Mouse (Mus musculus): Measurements from ENCODE around the gene Kpna6. TPM values are rescaled to one million over a fixed set of nuclear protein-coding genes. Genes with fewer than 3 reads are reported as not detected.
A peak's percentile ranks its signal among the peaks of the same experiment; 100 is the strongest.

The Kpna6 gene
- total RNA-seq, 2 experiments from 2014 or later, result 64.5 to 67.4 TPM

- no peak for DNase-seq
- intact Hi-C loops (cut with DNase I), result no loop called here
Measured at GRCm38 (mm10) chr4:129620419-129621282, 51.9 kb downstream of the Kpna6 start.

- DNase-seq, result peak; percentile 95 to 98
- intact Hi-C loops (cut with DNase I), result no loop called here
Measured at GRCm38 (mm10) chr4:129618786-129619691, 53.5 kb downstream of the Kpna6 start, which contains the start of gene Iqcc. Gene Iqcc (minus strand): TSS chr4:129619099.

- intact Hi-C loops (cut with DNase I), result no loop called here
- DNase-seq, result no peak
Measured at GRCm38 (mm10) chr4:129618031-129618430, 54.5 kb downstream of the Kpna6 start.

GRCm38 (mm10) chr4:129617121-129617641 lies 55.4 kb downstream of the Kpna6 start:
- intact Hi-C loops (cut with DNase I), result no loop called here
- DNase-seq, result no peak

- intact Hi-C loops (cut with DNase I), result no loop called here
- no peak for DNase-seq
Measured at GRCm38 (mm10) chr4:129616631-129617030, 55.9 kb downstream of the Kpna6 start.

- intact Hi-C loops (cut with DNase I), result no loop called here
- no peak for DNase-seq
Measured at GRCm38 (mm10) chr4:129615801-129616290, 56.7 kb downstream of the Kpna6 start.

- intact Hi-C loops (cut with DNase I), result no loop called here
- DNase-seq, result no peak
Measured at GRCm38 (mm10) chr4:129614093-129614492, 58.5 kb downstream of the Kpna6 start, which contains the start of gene Dcdc2b. Gene Dcdc2b (minus strand): TSS chr4:129614257.

GRCm38 (mm10) chr4:129610472-129610871 lies 62.1 kb downstream of the Kpna6 start:
- intact Hi-C loops (cut with DNase I), result no loop called here
- DNase-seq, result no peak

- intact Hi-C loops (cut with DNase I), result no loop called here
Measured at GRCm38 (mm10) chr4:129610026-129610425, 62.5 kb downstream of the Kpna6 start.

GRCm38 (mm10) chr4:129609139-129609631 lies 63.4 kb downstream of the Kpna6 start:
- intact Hi-C loops (cut with DNase I), result loop anchor here (2.0 kb wide), 1 partner anchor 24 kb away; no protein-coding TSS in a partner anchor
- DNase-seq, result no peak

More at GRCm38 (mm10) chr4:129610026-129610425, 62.5 kb downstream of the Kpna6 start:
- no peak for DNase-seq

- DNase-seq, result peak in 1 of 2 experiments; percentile 76
- intact Hi-C loops (cut with DNase I), result loop anchor here (2.0 kb wide), 1 partner anchor 24 kb away; no protein-coding TSS in a partner anchor
Measured at GRCm38 (mm10) chr4:129608426-129609025, 64.0 kb downstream of the Kpna6 start.

GRCm38 (mm10) chr4:129600233-129601158 lies 72.1 kb downstream of the Kpna6 start, which contains the start of the genes Eif3i and Tmem234:
Gene Eif3i (minus strand): TSS chr4:129600648.
Gene Tmem234 (plus strand): TSS chr4:129600668.
- DNase-seq, result peak; percentile 69 to 75
- intact Hi-C loops (cut with DNase I), result loop anchor here (5.0 kb wide), 1 partner anchor 58 kb away; the partner anchor contains the start of gene Hdac1

Small RNA genes within 50 kb of the gene (microRNA-seq; reads per million reads assigned to microRNA genes)
- 0 to 0.72 reads per million in 2 experiments for gene Mir7016

Other genes starting within 250 kb of the Kpna6 start
- not detected for gene Zbtb8b, start 231.9 kb downstream of the Kpna6 start, total RNA-seq (2021)
- gene Bsdc1, start 211.2 kb downstream of the Kpna6 start, total RNA-seq (2021), result 10 to 100 TPM; 28.7 to 35.8 TPM
- not detected for gene Tssk3, start 181.7 kb downstream of the Kpna6 start, total RNA-seq (2021)
- not detected for gene Fam229a, start 181.6 kb downstream of the Kpna6 start, total RNA-seq (2021)
- 1 to 10 TPM; 1.0 to 1.9 TPM for gene Marcksl1, start 159.2 kb downstream of the Kpna6 start, total RNA-seq (2021)
- 1 to 10 TPM; 9.0 to 9.9 TPM for gene Hdac1, start 130.1 kb downstream of the Kpna6 start, total RNA-seq (2021)
- gene Lck, start 99.1 kb downstream of the Kpna6 start, total RNA-seq (2021), result 1 to 10 TPM in 1 of 2 experiments, not detected in 1; 6.2 TPM
- not detected for gene Fam167b, start 94.2 kb downstream of the Kpna6 start, total RNA-seq (2021)
- 100 to 1,000 TPM; 116 to 135 TPM for gene Eif3i, start 72.1 kb downstream of the Kpna6 start, total RNA-seq (2021)
- 10 to 100 TPM; 29.3 to 30.0 TPM for gene Tmem234, start 72.1 kb downstream of the Kpna6 start, total RNA-seq (2021)
- gene Dcdc2b, start 58.5 kb downstream of the Kpna6 start, total RNA-seq (2021), result under 1 TPM; 0.51 to 0.62 TPM
- 1 to 10 TPM; 6.5 to 9.8 TPM for gene Iqcc, start 53.7 kb downstream of the Kpna6 start, total RNA-seq (2021)
- gene Ccdc28b, start 48.8 kb downstream of the Kpna6 start, total RNA-seq (2021), result 10 to 100 TPM; 41.0 to 44.5 TPM
- 10 to 100 TPM; 15.2 to 17.2 TPM for gene Txlna, start 31.7 kb downstream of the Kpna6 start, total RNA-seq (2021)
- gene Tmem39b, start 24.1 kb upstream of the Kpna6 start, total RNA-seq (2021), result 1 to 10 TPM; 2.5 to 3.3 TPM
- 10 to 100 TPM; 20.2 to 26.5 TPM for gene Khdrbs1, start 69.5 kb upstream of the Kpna6 start, total RNA-seq (2021)
- 100 to 1,000 TPM; 615 to 657 TPM for gene Ptp4a2, start 138.5 kb upstream of the Kpna6 start, total RNA-seq (2021)